Mouse (Mus musculus) Patski (cell line): Measurements from ENCODE around the gene Il10ra. TPM values are rescaled to one million over a fixed set of nuclear protein-coding genes. Genes with fewer than 3 reads are reported as not detected.

Experiments
- ATAC-seq: fragments of 100-300 bp; one replicate; pipeline ENCODE4 v1.8.0; 2021
- CTCF ChIA-PET: fragments of 350-600 bp; sonication (Branson Sonifier 250); formaldehyde crosslinking; loops from one replicate; lab custom pipeline; 2022; ENCODE audit warnings: inconsistent platforms; lab: Charles Lee
- POLR2A ChIA-PET: fragments of 350-600 bp; sonication (Branson Sonifier 250); formaldehyde crosslinking; loops from one replicate; lab custom pipeline; 2022; ENCODE audit warnings: antibody characterized with exemption, inconsistent platforms; lab: Charles Lee
- DNase-seq: peaks from one replicate; pipeline ENCODE4 v3.0.0-alpha.2; 2011; ENCODE audit warnings: low read depth, low spot score
- H3K27me3 ChIP-seq: fragments of 371-371 bp; one replicate; pipeline ENCODE4 v1.5.1; 2021
- CTCF ChIP-seq: fragments of 100-300 bp; IDR thresholded peaks from one replicate; pipeline ENCODE4 v1.5.1; 2021
- in situ Hi-C: fragments of 300-500 bp; cut with MboI; formaldehyde crosslinking; loops from 3 replicates; pipeline ENCODE4 v1.11.1; 2018; ENCODE audit warnings: low pct_unique_long_range_greater_than_20kb, mixed read lengths
- polyA plus RNA-seq: library from polyadenylated mRNA; unstranded; gene quantifications from one replicate; pipeline ENCODE4 v1.2.3, GENCODE M21; 2021

The Il10ra gene
- polyA plus RNA-seq, 1 experiment from 2014 or later, result not detected

DNA sequence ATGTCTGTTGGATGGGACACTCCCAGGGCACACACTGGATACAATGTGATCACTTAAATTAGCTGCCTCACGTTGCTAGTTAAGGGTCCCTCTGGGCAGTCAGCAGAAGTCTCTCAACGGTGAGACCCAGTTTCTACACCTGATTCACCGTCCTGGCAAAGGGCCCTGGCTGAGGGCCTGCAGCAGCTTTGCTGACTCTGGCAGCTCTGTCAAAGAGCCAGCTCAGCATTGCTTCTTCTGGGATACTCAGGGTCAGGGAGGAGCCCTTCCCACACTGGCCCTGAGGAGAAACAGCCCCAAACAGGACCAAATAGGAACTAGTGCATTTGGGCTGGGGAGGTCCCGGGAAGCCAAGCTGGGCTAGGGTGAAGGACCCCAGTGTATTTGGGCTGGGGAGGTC lies 7.5 kb downstream of the Il10ra start:
- in situ Hi-C loops, result no loop called here
- DNase-seq (no peak), ATAC-seq (no peak)
- POLR2A ChIA-PET, result no interaction called here
- peaks cover 20% of the 10 kb centered on the region for H3K27me3 ChIP-seq
- TF ChIP-seq CTCF, result no peak
- CTCF ChIA-PET, result no interaction called here

DNA sequence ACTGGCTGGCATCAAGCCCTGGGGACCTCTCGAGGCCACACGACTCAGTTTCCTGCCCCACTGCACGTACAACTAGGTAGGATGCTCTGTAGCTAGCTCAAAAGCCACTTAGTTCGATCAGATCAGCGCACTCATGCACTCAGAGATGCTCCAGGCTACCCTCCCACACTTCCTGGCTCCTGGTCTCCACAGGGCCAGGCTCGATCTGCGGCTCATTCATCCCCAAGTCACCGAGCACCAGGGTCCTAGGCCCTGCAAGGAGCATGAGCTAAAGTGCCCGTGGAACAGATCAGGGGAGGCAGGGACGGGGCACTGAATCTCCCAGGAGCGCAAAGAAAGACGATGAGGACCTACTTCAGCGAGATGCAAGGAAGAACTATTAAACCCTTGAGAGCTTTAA lies 9.9 kb downstream of the Il10ra start:
- no peak for ATAC-seq
- CTCF ChIA-PET, result no interaction called here
- in situ Hi-C loops, result no loop called here
- peaks cover 24% of the 10 kb centered on the region for H3K27me3 ChIP-seq
- no peak for TF ChIP-seq CTCF
- DNase-seq, result no peak
- POLR2A ChIA-PET, result no interaction called here

DNA sequence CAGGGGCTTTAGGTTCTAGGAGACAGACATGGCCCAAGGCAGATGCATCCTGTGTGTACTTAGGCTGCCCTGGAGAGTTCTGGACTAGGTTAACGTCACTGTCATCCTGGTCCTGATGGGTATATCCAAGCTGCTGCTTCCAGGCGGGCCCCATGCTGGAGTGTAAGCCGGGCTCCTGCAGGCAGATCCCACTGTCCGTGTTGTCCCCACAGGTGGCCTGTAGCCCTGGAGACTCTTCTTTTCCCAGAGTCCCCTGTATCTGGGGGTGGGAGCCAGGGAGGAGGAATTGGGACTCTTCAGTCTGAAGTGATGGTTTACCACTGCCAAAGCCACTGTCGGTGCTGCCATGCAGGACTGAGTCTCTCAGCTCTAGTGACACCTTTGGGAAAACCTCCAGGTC lies 13.0 kb downstream of the Il10ra start:
- in situ Hi-C loops, result no loop called here
- no peak for ATAC-seq
- POLR2A ChIA-PET, result no interaction called here
- no peak for TF ChIP-seq CTCF
- no peak for DNase-seq
- CTCF ChIA-PET, result no interaction called here
- H3K27me3 ChIP-seq, result peaks cover 26% of the 10 kb centered on the region

DNA sequence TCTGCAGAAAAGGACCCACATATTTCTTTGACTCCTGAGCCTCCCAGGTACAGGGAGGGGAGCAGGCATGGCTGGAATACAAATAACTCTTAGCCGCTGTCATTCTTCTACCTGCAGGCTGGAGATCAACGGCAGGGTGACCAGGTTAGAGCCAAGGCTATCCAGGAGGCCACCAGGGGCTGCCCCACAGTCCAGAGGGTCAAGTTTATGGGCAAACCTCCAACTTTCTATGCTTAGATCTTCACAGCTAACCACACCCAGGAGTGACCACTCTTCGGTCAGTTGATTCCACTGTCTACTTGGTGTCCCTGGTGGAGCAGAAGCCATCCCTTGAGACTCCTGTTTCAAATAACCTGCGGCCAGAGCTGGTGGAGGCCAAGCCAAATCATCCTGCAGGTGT lies 13.5 kb downstream of the Il10ra start:
- H3K27me3 ChIP-seq, result peaks cover 26% of the 10 kb centered on the region
- no peak for ATAC-seq
- ChIA-PET POLR2A (no interaction called here), CTCF (no interaction called here)
- in situ Hi-C loops, result no loop called here
- DNase-seq, result no peak
- no peak for TF ChIP-seq CTCF

DNA sequence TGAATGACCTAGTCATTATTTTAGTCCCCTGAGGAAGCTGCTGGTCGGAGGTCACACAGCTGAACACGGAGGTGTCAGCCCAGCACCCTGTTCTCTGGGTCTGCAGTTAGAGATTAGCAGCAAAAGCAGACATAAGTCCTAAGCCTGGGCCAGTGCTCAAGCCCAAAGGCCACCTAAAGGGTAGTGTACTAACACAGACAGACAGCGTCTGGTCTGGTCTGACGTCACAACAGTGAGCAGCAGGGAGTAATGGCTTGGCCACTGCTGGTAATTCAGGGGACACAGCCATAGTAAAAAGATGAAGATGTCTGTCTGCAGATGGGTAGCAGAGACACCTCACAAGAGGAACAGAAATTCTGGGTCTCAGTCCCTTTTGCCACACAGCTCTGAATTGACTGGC lies 14.3 kb downstream of the Il10ra start:
- ChIA-PET CTCF (no interaction called here), POLR2A (no interaction called here)
- TF ChIP-seq CTCF, result no peak
- H3K27me3 ChIP-seq, result peaks cover 26% of the 10 kb centered on the region
- no peak for ATAC-seq
- no peak for DNase-seq
- in situ Hi-C loops, result no loop called here

DNA sequence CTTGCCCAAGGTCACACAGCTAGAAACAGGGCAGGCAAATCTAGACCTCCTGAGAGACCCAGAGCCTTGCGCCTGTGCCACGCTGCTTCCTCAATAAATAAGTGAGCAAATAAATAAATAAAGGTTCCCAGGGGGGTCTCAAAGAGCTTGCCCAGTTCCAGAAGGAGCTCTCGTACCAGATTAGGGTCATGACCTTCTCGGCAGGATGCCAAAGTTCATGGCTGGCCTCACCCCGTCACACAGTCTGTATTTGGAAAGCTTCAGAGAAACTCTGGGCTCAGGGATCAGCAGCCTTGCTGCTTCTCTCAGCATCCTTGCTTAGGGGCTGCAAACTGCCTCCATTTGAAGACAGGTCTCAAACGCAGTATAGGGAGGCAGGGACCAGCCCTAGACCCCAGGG lies 14.9 kb downstream of the Il10ra start:
- no peak for TF ChIP-seq CTCF
- ChIA-PET POLR2A (no interaction called here), CTCF (no interaction called here)
- in situ Hi-C loops, result no loop called here
- DNase-seq, result no peak
- peaks cover 24% of the 10 kb centered on the region for H3K27me3 ChIP-seq
- no peak for ATAC-seq

DNA sequence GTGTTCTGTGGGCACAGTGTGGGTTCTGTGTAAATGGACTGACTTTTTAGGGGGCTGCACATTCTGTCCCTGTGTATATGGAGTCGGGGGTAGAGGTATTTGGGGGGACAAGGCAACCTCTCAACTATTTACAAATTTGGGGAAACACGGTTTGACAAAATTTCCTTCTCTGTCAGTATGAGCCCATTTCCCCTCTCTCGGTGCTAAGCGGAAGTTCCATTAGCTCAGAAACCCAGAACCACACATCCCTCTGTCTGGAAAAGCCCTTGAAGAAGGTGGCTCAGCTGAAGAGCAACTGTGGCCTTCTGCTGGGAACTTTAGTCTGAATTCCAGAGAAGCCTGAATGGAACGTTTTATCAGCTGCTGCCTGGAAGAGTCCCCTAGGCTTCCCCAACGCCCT lies 16.6 kb downstream of the Il10ra start:
- peaks cover 14% of the 10 kb centered on the region for H3K27me3 ChIP-seq
- no peak for DNase-seq
- no peak for ATAC-seq
- no peak for TF ChIP-seq CTCF
- POLR2A ChIA-PET, result no interaction called here
- CTCF ChIA-PET, result no interaction called here
- in situ Hi-C loops, result no loop called here

DNA sequence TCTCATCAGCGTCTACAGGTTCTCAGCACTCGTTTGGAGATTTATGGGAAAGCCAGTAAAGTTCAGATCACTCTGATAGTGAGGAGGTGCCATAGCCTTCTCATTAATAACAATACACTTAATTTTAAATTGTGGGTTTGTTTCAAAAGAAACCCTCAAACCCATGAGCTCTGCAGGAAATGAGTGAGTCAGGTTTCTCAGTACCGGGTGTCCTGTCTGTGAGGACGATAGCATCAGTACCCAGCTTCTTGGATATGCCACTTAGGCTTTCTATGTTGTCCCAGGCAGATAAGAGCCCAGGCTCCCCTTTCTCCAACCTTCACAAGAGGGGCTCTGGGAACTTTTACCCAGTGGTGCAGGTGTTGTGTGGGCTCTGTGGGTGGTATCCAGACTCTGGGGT lies 17.0 kb downstream of the Il10ra start:
- CTCF ChIA-PET, result no interaction called here
- DNase-seq, result no peak
- POLR2A ChIA-PET, result no interaction called here
- no peak for TF ChIP-seq CTCF
- in situ Hi-C loops, result no loop called here
- peaks cover 14% of the 10 kb centered on the region for H3K27me3 ChIP-seq
- ATAC-seq, result no peak

DNA sequence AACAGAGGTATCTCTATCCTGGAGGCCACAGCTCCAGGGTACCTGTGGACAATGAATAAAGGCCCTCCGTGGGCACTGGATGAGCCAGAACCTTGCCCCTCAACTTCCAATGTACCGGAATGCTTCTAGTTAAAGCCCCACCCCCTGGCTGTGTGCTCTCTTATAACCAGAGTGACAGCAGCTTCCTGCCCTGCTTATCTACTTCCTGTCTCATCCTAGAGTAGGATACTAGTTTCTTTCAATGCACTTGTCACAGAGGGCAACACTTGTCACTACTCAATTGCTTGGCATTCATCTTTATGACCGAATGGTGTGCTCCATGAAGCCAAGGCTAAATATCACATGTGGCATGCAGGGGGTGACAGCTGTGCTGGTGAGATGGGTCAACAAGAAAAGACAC lies 17.7 kb downstream of the Il10ra start:
- ChIA-PET POLR2A (no interaction called here), CTCF (no interaction called here)
- peaks cover 16% of the 10 kb centered on the region for H3K27me3 ChIP-seq
- in situ Hi-C loops, result no loop called here
- no peak for DNase-seq
- ATAC-seq, result no peak
- no peak for TF ChIP-seq CTCF

DNA sequence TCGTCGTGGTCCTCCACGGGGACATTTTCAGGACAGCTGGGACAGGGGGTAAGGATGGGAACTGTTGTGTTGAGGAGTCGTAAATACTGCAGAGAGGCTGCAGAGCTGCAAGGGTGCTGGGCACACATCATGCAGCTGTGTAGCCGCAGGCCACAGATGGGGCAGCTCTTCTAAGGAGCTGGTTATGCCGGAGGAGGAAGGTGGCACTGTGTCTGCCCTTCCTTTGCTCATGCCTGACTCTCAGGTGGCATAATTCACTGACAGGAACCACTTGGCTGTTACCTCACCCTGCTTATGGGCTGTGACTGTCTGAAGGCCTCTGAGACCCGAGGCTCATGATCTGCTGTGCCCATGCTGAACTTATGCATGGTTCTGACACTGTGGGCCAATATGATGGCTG lies 18.6 kb downstream of the Il10ra start:
- ATAC-seq (no peak), DNase-seq (no peak)
- H3K27me3 ChIP-seq, result peaks cover 16% of the 10 kb centered on the region
- in situ Hi-C loops, result no loop called here
- POLR2A ChIA-PET, result no interaction called here
- CTCF ChIA-PET, result no interaction called here
- TF ChIP-seq CTCF, result no peak

DNA sequence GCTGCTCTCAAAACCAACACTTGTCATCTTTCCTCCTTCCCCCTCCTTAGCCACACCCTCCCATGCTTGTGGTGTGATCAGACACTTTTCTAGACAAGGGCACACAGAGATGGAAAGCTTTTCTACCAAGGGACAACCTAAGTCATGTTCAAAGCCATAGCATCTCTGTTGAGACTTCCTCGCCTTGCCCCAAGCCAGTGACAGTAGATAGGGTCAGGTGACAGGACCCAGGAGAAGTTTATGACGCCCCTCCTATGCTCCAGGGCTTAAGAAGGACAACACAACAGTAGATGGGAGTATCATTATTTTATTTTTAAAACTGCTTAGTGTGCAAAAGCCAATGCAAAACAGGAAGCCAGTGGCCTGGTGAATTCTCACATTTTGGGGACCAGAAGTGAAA lies 21.4 kb downstream of the Il10ra start:
- peaks cover 8% of the 10 kb centered on the region for H3K27me3 ChIP-seq
- DNase-seq, result no peak
- CTCF ChIA-PET, result no interaction called here
- POLR2A ChIA-PET, result no interaction called here
- in situ Hi-C loops, result no loop called here
- TF ChIP-seq CTCF, result no peak
- no peak for ATAC-seq

DNA sequence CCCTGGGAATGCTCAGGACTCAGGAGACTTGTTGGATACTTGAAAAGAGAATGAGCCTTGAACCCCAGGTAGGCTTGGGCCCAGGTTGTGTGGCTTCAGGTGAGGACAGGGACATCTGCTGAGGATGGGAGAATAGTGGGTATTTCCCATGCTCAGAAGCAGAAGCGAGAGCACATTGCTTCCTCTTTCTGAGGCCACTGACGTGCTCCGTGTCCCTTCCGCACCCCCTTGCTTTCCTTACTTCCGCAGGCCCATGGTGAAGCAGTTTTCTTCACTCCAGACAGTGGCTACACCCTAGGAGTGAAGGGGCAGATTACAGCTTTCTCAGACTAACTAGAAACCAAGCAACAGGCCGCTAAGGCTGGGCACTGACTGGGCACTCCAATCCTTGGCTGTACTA lies 22.9 kb downstream of the Il10ra start:
- in situ Hi-C loops, result no loop called here

DNA sequence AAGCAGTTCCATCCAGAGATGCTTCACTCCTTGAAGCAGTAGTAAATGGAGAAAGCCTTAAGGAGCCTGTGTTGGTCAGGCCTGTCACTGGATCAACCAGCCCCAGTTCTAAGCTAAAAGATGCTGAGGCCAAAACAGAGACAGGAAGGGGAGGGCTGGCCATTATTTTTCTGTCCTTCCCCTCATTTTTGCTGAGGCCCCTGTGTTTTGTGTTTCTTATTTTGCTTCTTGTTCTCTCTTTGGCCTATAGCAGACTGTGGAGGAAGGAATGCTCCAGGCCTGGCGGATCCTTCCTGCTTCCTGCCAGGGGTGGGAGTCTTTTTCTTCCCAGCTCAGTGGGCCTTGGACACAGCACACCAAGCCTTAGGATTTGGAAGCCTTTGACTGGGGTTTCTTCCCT lies 23.5 kb downstream of the Il10ra start:
- in situ Hi-C loops, result no loop called here
- ChIA-PET POLR2A (no interaction called here), CTCF (no interaction called here)
- TF ChIP-seq CTCF, result no peak
- no peak for ATAC-seq
- peaks cover 10% of the 10 kb centered on the region for H3K27me3 ChIP-seq
- DNase-seq, result no peak

More for the DNA sequence above, 22.9 kb downstream of the Il10ra start:
- no peak for TF ChIP-seq CTCF
- ATAC-seq (no peak), DNase-seq (no peak)
- peaks cover 9% of the 10 kb centered on the region for H3K27me3 ChIP-seq
- POLR2A ChIA-PET, result no interaction called here
- CTCF ChIA-PET, result no interaction called here
